Mouse (Mus musculus): Measurements from ENCODE around the gene Irf7.

DNA sequence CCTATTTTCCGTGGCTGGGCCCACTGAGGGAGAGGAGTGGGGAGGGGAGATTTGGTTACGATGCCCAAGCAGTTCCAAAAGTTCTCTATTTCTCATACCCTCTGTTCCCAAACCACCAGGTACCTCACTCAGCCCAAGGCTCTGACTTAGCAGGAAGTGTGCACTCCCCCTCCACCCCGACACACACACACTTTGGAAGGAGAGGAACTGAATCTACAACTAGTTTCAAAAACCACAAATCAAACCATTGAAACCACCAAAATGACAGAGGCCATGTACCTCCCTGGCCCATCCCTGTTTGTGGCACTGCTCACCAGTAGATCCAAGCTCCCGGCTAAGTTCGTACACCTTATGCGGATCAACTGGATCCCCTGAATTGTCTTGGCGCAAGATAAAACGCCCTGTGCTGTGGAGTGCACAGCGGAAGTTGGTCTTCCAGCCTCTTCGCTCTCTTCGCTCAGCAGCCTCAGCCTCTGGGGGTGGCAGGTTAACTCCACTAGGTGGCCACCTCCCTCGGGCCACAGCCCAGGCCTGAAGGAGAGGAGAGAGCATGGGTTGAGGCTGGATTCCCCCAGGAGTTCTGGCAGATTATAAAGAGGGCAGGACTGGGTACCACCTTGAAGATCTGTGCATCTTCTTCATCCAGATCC, 1.4 kb downstream of the Irf7 start:
- TF ChIP-seq CTCF (IDR thresholded peaks at IDR 0.05; ENCODE audit: borderline replicate concordance, control insufficient read depth, extremely low read depth, insufficient read depth, low read length, poor library complexity) (peak; percentile 83), POLR2A (IDR thresholded peaks at IDR 0.05; ENCODE audit: control insufficient read depth, extremely low read depth, insufficient read depth, low read length, poor library complexity) (no peak)
